Mouse (Mus musculus) erythroblast, embryonic 14.5 days (primary cell): ENCODE measurements around the gene Arhgap31.

Experiments used
- GATA1 ChIP-seq: IDR thresholded peaks from 2 replicates; pipeline ENCODE4 v1.6.1; 2012; ENCODE audit warnings: low read length, inconsistent platforms, mixed read lengths
- TAL1 ChIP-seq: IDR thresholded peaks from 3 replicates; pipeline ENCODE4 v1.6.1; 2012; ENCODE audit warnings: low read length, inconsistent platforms, mixed read lengths

DNA sequence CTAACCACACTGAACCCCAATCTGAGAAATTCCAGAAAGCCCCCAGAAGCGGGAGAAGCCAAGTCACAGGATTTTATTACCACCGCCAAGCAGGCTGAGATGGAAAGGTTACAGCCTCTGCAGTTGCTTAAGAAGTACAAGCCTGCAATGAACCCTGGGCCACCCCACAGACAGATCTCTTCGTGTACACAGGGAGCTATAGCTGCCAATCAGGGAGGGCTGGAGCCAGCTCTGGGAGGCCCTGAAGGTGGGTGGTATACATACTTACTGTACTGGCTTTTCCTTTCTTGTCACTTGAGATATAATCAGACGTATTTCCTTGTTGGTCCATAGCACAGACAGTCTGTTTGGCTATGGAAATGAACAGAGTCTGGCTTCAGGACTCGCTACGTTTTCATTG lies 37.7 kb upstream of the Arhgap31 start:
- TF ChIP-seq GATA1 (no peak), TAL1 (no peak)
